Comparison of ENCODE assay signal across 11 mouse cellular contexts in the genomic region with DNA sequence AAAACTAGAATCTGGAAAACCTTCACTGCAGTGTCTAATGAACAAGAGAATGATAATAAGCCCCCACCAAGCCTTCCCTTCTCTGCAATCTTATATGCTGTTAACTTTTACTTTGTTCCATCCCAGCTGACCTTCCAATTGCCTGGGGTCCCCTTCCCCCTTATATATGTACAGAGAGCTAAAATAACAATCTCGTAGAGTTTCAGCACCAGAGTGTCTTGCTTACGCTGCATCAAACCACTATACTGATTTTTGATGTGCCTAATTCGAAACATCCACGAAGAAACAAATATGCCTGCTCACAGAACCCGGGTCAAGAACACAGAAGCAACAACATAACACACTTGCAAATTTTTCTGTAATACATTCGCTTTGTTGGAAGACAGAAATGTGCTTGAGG. TPM values are rescaled to one million over a fixed set of nuclear protein-coding genes. Genes with fewer than 3 reads are reported as not detected.
A peak's percentile ranks its signal among the peaks of the same experiment; 100 is the strongest.
DNase-seq lines count a peak whose midpoint lies in the region; ATAC-seq lines count a peak whose summit lies in the region.
"Had no signal": no experiment of that assay in that cellular context is flagged by ENCODE, and none has a peak within 500 bp of the region (broad histone marks: within the 10 kb centered on the region; RNA-seq: fewer than 3 reads in every experiment).

No protein-coding gene starts in this region.

- peak overlapping the region; percentile 84; the same call in 1 of the 2 replicates for H3K4me3 ChIP-seq in kidney, embryonic 15.5 days (replicated peaks)
- peak overlapping the region; percentile 74; the same call in 1 of the 2 replicates for H3K4me3 ChIP-seq in embryonic facial prominence, embryonic 14.5 days (ENCODE audit: low read depth, low read length)
- H3K4me3 ChIP-seq in forebrain, embryonic 16.5 days (replicated peaks; ENCODE audit: low read length): peak overlapping the region; percentile 75
- H3K4me3 ChIP-seq in midbrain, embryonic 13.5 days (replicated peaks): peak overlapping the region; percentile 86

- no peak for ATAC-seq in kidney, embryonic 15.5 days (replicated peaks; ENCODE audit: low FRiP score)
- ATAC-seq in embryonic facial prominence, embryonic 14.5 days (ENCODE audit: low read depth): no peak
- ATAC-seq in forebrain, embryonic 16.5 days: no peak
- no peak for ATAC-seq in midbrain, embryonic 13.5 days
- no peak for ATAC-seq in megakaryocyte, adult 5-6 weeks (ENCODE audit: poor library complexity, severe bottlenecking)
- ATAC-seq: activated CD4-positive, CD25-positive, alpha-beta regulatory T cell, adult 4 months had no signal

- 74% methylated on average over 6 of the region's 6 CpGs for WGBS in kidney, embryonic 15.5 days
- WGBS in embryonic facial prominence, embryonic 14.5 days: 47% methylated on average over 6 of the region's 6 CpGs
- WGBS in forebrain, embryonic 16.5 days: 32% methylated on average over 6 of the region's 6 CpGs
- WGBS in midbrain, embryonic 13.5 days: 38% methylated on average over 6 of the region's 6 CpGs

- no peaks in the 10 kb centered on the region for H3K9me3 ChIP-seq in kidney, embryonic 15.5 days (replicated peaks)
- H3K9me3 ChIP-seq in embryonic facial prominence, embryonic 14.5 days (ENCODE audit: control insufficient read depth, low read length): no peaks in the 10 kb centered on the region
- H3K9me3 ChIP-seq in forebrain, embryonic 16.5 days (ENCODE audit: control insufficient read depth, low read length): no peaks in the 10 kb centered on the region
- H3K9me3 ChIP-seq in midbrain, embryonic 13.5 days: no peaks in the 10 kb centered on the region

- H3K36me3 ChIP-seq in kidney, embryonic 15.5 days: no peaks in the 10 kb centered on the region
- H3K36me3 ChIP-seq in embryonic facial prominence, embryonic 14.5 days (ENCODE audit: control insufficient read depth, insufficient read depth, low read length): no peaks in the 10 kb centered on the region
- H3K36me3 ChIP-seq in forebrain, embryonic 16.5 days (ENCODE audit: control insufficient read depth, insufficient read depth): no peaks in the 10 kb centered on the region
- H3K36me3 ChIP-seq in midbrain, embryonic 13.5 days: no peaks in the 10 kb centered on the region

- no peak overlapping the region for H3K27ac ChIP-seq in kidney, embryonic 15.5 days
- H3K27ac ChIP-seq in embryonic facial prominence, embryonic 14.5 days (replicated peaks; ENCODE audit: low read depth, low read length): no peak overlapping the region
- H3K27ac ChIP-seq in forebrain, embryonic 16.5 days (ENCODE audit: low read length): no peak overlapping the region
- no peak overlapping the region for H3K27ac ChIP-seq in midbrain, embryonic 13.5 days

- H3K4me1 ChIP-seq in kidney, embryonic 15.5 days: peaks cover 5% of the 10 kb centered on the region; the same call in 1 of the 2 replicates
- H3K4me1 ChIP-seq in embryonic facial prominence, embryonic 14.5 days (ENCODE audit: control insufficient read depth, insufficient read depth, low read length): no peaks in the 10 kb centered on the region
- peaks cover 12% of the 10 kb centered on the region for H3K4me1 ChIP-seq in forebrain, embryonic 16.5 days (replicated peaks; ENCODE audit: control insufficient read depth, insufficient read depth, low read length)
- H3K4me1 ChIP-seq in midbrain, embryonic 13.5 days (replicated peaks): peaks cover 23% of the 10 kb centered on the region

- peaks cover 22% of the 10 kb centered on the region for H3K27me3 ChIP-seq in kidney, embryonic 15.5 days
- peaks cover 21% of the 10 kb centered on the region for H3K27me3 ChIP-seq in embryonic facial prominence, embryonic 14.5 days (replicated peaks; ENCODE audit: control insufficient read depth, insufficient read depth, low read length)
- no peaks in the 10 kb centered on the region for H3K27me3 ChIP-seq in forebrain, embryonic 16.5 days (replicated peaks; ENCODE audit: control insufficient read depth, insufficient read depth, low read length)
- H3K27me3 ChIP-seq in midbrain, embryonic 13.5 days: no peaks in the 10 kb centered on the region

- DNase-seq in kidney, postnatal 36 days: no peak
- DNase-seq in embryonic facial prominence, embryonic 14.5 days (ENCODE audit: low spot score): no peak
- no peak for DNase-seq in left cerebral cortex, postnatal 36 days (ENCODE audit: low spot score in 2 of 2)
- no peak for DNase-seq in adrenal gland, postnatal 10 days
- DNase-seq: kidney, adult 8-10 months; lung, postnatal 10 days had no signal

- no peak overlapping the region for H3K4me2 ChIP-seq in kidney, embryonic 15.5 days
- H3K4me2 ChIP-seq in embryonic facial prominence, embryonic 14.5 days (ENCODE audit: low read depth, low read length): peak overlapping the region; percentile 88; the same call in 1 of the 2 replicates
- H3K4me2 ChIP-seq in forebrain, embryonic 16.5 days (ENCODE audit: low read length): peak overlapping the region; percentile 73
- H3K4me2 ChIP-seq in midbrain, embryonic 13.5 days (replicated peaks): peak overlapping the region; percentile 69

- intact Hi-C loops in left cerebral cortex, postnatal 36 days (cut with DNase I): no loop called here

- no peak overlapping the region for H3K9ac ChIP-seq in kidney, embryonic 15.5 days
- H3K9ac ChIP-seq in embryonic facial prominence, embryonic 14.5 days (ENCODE audit: low read depth, low read length): no peak overlapping the region
- peak overlapping the region; percentile 35; the same call in 1 of the 2 replicates for H3K9ac ChIP-seq in forebrain, embryonic 16.5 days (replicated peaks; ENCODE audit: low read depth, low read length)
- peak overlapping the region; percentile 84 for H3K9ac ChIP-seq in midbrain, embryonic 13.5 days (replicated peaks)

RNA-seq across cellular contexts. Expression of a gene that starts 1.6 kb away (rescaled TPM):
- 4.2 and 5.2 TPM in 2 replicates for polyA plus RNA-seq in kidney, embryonic 15.5 days (2015; fragmentation: Nextera tagmentation; extraction: Ambion mirVana)
- 2.5 and 2.6 TPM in 2 replicates for polyA plus RNA-seq in embryonic facial prominence, embryonic 14.5 days (2014; fragmentation: Nextera tagmentation; extraction: Ambion mirVana)
- 16.1 and 25.6 TPM in 2 replicates for polyA plus RNA-seq in forebrain, embryonic 16.5 days (2015; fragmentation: Nextera tagmentation; extraction: Ambion mirVana)
- 30.5 and 32.9 TPM in 2 replicates for polyA plus RNA-seq in midbrain, embryonic 13.5 days (2015; fragmentation: Nextera tagmentation; extraction: Ambion mirVana)
- total RNA-seq in megakaryocyte, adult 5-6 weeks (2015): 4.4 and 4.7 TPM in 2 replicates
- 3.9 and 4.6 TPM in 2 replicates for total RNA-seq in megakaryocyte, adult 5-6 weeks (2017)
- total RNA-seq in left cerebral cortex, postnatal 36 days (2021): 100 to 1,000 TPM in 1 of 2 experiments, 10 to 100 TPM in 1; 50.5 to 105 TPM
- total RNA-seq in adrenal gland, postnatal 10 days (2021): 10 to 100 TPM; 14.1 to 32.0 TPM

RNA-seq across cellular contexts. Expression of a gene that starts 20.7 kb away (rescaled TPM):
- polyA plus RNA-seq in kidney, embryonic 15.5 days (2015; fragmentation: Nextera tagmentation; extraction: Ambion mirVana): 32.6 TPM in 2 replicates
- polyA plus RNA-seq in embryonic facial prominence, embryonic 14.5 days (2014; fragmentation: Nextera tagmentation; extraction: Ambion mirVana): 26.9 and 28.1 TPM in 2 replicates
- 35.4 and 39.2 TPM in 2 replicates for polyA plus RNA-seq in forebrain, embryonic 16.5 days (2015; fragmentation: Nextera tagmentation; extraction: Ambion mirVana)
- polyA plus RNA-seq in midbrain, embryonic 13.5 days (2015; fragmentation: Nextera tagmentation; extraction: Ambion mirVana): 39.1 and 40.9 TPM in 2 replicates
- total RNA-seq in megakaryocyte, adult 5-6 weeks (2015): 0.84 TPM in 1 of 2 replicates, not detected in the other
- 0.28 and 0.73 TPM in 2 replicates for total RNA-seq in megakaryocyte, adult 5-6 weeks (2017)
- 10 to 100 TPM; 37.5 to 49.4 TPM for total RNA-seq in left cerebral cortex, postnatal 36 days (2021)
- 10 to 100 TPM; 17.4 to 25.8 TPM for total RNA-seq in adrenal gland, postnatal 10 days (2021)

Comparison
In these comparisons a context has a peak if more than half of its experiments do, and no peak if none do; other contexts are left out.
1. H3K9ac ChIP-seq: peak in forebrain, embryonic 16.5 days (single experiment) and midbrain, embryonic 13.5 days (single experiment); none in kidney, embryonic 15.5 days (single experiment) and embryonic facial prominence, embryonic 14.5 days (single experiment).
2. Peak in every context shown above with its lines, with median percentiles within 50 percentile points of each other: H3K4me3 ChIP-seq.